Mouse (Mus musculus) midbrain, postnatal 0 days (tissue): ENCODE results near the gene Olfr1066. TPM values are rescaled to one million over a fixed set of nuclear protein-coding genes. Genes with fewer than 3 reads are reported as not detected.
"Not testable (repeated sequence)": the region's sequence is repeated elsewhere in the genome, so short reads cannot be mapped to it uniquely, and the experiment has no call there.

Experiments
- ATAC-seq: fragments of 200-750 bp; cut with Nextera tagmentation; 2 replicates; pipeline ENCODE4 v1.8.0; 2017; ENCODE audit warnings: moderate number of reproducible peaks, mild to moderate bottlenecking, moderate TSS enrichment, moderate library complexity; ENCODE audit not compliant: low FRiP score
- DNase-seq: peaks from one replicate; pipeline ENCODE4 v3.0.0-alpha.2; 2015; ENCODE audit warnings: low spot score
- H3K27ac ChIP-seq: fragments of 300-500 bp; sonication (generic); 2 replicates; pipeline ENCODE4 v1.5.1; 2014; ENCODE audit warnings: low read depth, mild to moderate bottlenecking, low read length, mixed read lengths
- H3K27me3 ChIP-seq: fragments of 300-500 bp; sonication (generic); 2 replicates; pipeline ENCODE4 v1.6.1; 2014; ENCODE audit warnings: low read length, control low read depth, mixed read lengths; ENCODE audit not compliant: insufficient read depth
- H3K36me3 ChIP-seq: fragments of 300-500 bp; sonication (generic); 2 replicates; pipeline ENCODE4 v1.6.1; 2014; ENCODE audit warnings: low read length, control low read depth, mixed read lengths; ENCODE audit not compliant: insufficient read depth
- H3K4me1 ChIP-seq: fragments of 300-500 bp; sonication (generic); 2 replicates; pipeline ENCODE4 v1.6.1; 2014; ENCODE audit warnings: mild to moderate bottlenecking, control low read depth, antibody characterized with exemption, low read length, mixed read lengths; ENCODE audit not compliant: insufficient read depth
- H3K4me2 ChIP-seq: fragments of 300-500 bp; sonication (generic); 2 replicates; pipeline ENCODE4 v1.6.1; 2014; ENCODE audit warnings: low read depth, mild to moderate bottlenecking, low read length, mixed read lengths; ENCODE audit not compliant: poor library complexity, severe bottlenecking
- H3K4me3 ChIP-seq: fragments of 300-500 bp; sonication (generic); 2 replicates; pipeline ENCODE4 v1.5.1; 2014; ENCODE audit warnings: low read depth, mild to moderate bottlenecking, low read length, moderate library complexity
- H3K9ac ChIP-seq: fragments of 300-500 bp; sonication (generic); replicated peaks from 2 replicates; pipeline ENCODE4 v1.6.1; 2014; ENCODE audit warnings: mild to moderate bottlenecking, low read length, moderate library complexity, mixed read lengths; ENCODE audit not compliant: poor library complexity, severe bottlenecking
- H3K9me3 ChIP-seq: fragments of 300-500 bp; sonication (generic); 2 replicates; pipeline ENCODE4 v1.6.1; 2016; ENCODE audit warnings: low read length, control low read depth
- CTCF ChIP-seq: IDR thresholded peaks from 2 replicates; pipeline ENCODE4 v1.5.1; 2016; ENCODE audit warnings: antibody characterized with exemption, mild to moderate bottlenecking
- WGBS: fragments of 180-500 bp; shearing (Covaris S2); extraction: QIAGEN DNeasy Blood & Tissue Kit; methylation state at CpG from one replicate; pipeline ENCODE4 v1.1.7; 2014; 5-methylcytosine and 5-hydroxymethylcytosine counted together
- polyA plus RNA-seq: library from polyadenylated mRNA; unstranded; fragments of >200 nt; fragmentation: Nextera tagmentation; extraction: Ambion mirVana; gene quantifications from 2 replicates; pipeline ENCODE4 v1.2.1, GENCODE M21; 2015
- total RNA-seq: library from RNA; depleted of rRNA; stranded (reverse); fragments of >200 nt; gene quantifications from 2 replicates; pipeline ENCODE4 v1.2.3, GENCODE M21; 2014; rRNA removed

Olfr1066 gene
- total RNA-seq (not detected in 2 replicates), polyA plus RNA-seq (not detected in 2 replicates)

GRCm38 (mm10) chr2:86456169-86456568, at the start of gene Olfr1066:
Olfr1066 (minus strand) TSS chr2:86456269.
- WGBS = 88% methylated on average over 1 of the region's 1 CpGs
- Histone ChIP-seq H3K9me3 (no peaks in the 10 kb centered on the region), H3K36me3 (no peaks in the 10 kb centered on the region), H3K4me3 (no peak within 1 kb of the TSS), H3K27me3 (no peaks in the 10 kb centered on the region), H3K9ac (no peak within 1 kb of the TSS), H3K4me1 (no peaks in the 10 kb centered on the region), H3K27ac (no peak within 1 kb of the TSS), H3K4me2 (no peak within 1 kb of the TSS)
- no peak for DNase-seq
- ATAC-seq = no peak
- no peak for TF ChIP-seq CTCF

GRCm38 (mm10) chr2:86487286-86487685, 31.2 kb upstream of the Olfr1066 start, which contains the start of gene Olfr228:
Olfr228 (minus strand) TSS chr2:86487386.
- Histone ChIP-seq H3K9ac (no peak within 1 kb of the TSS), H3K4me2 (no peak within 1 kb of the TSS), H3K4me1 (no peaks in the 10 kb centered on the region), H3K27ac (no peak within 1 kb of the TSS), H3K9me3 (no peaks in the 10 kb centered on the region), H3K27me3 (no peaks in the 10 kb centered on the region), H3K4me3 (no peak within 1 kb of the TSS), H3K36me3 (no peaks in the 10 kb centered on the region)
- ATAC-seq = no peak
- no peak for DNase-seq
- WGBS = 58% methylated on average over 1 of the region's 1 CpGs
- TF ChIP-seq CTCF = no peak

GRCm38 (mm10) chr2:86464442-86465109, 8.5 kb upstream of the Olfr1066 start:
- peak; percentile 73 for TF ChIP-seq CTCF
- H3K4me3 ChIP-seq = no peak overlapping the region
- no peak overlapping the region for H3K4me2 ChIP-seq
- ATAC-seq = no peak
- peak; percentile 28 for DNase-seq
- no peak overlapping the region for H3K9ac ChIP-seq
- H3K27ac ChIP-seq = no peak overlapping the region
- WGBS = 34% methylated on average over 10 of the region's 10 CpGs
- H3K4me1 ChIP-seq = no peaks in the 10 kb centered on the region
- no peaks in the 10 kb centered on the region for H3K27me3 ChIP-seq
- no peaks in the 10 kb centered on the region for H3K36me3 ChIP-seq
- no peaks in the 10 kb centered on the region for H3K9me3 ChIP-seq

- H3K4me3 ChIP-seq = no peak overlapping the region
- no peak for TF ChIP-seq CTCF
- no peak overlapping the region for H3K27ac ChIP-seq
- 81% methylated on average over 1 of the region's 1 CpGs for WGBS
- H3K36me3 ChIP-seq = no peaks in the 10 kb centered on the region
- H3K4me2 ChIP-seq = no peak overlapping the region
- no peaks in the 10 kb centered on the region for H3K27me3 ChIP-seq
- H3K9me3 ChIP-seq = no peaks in the 10 kb centered on the region
- DNase-seq = no peak
- ATAC-seq = no peak
- no peak overlapping the region for H3K9ac ChIP-seq
- H3K4me1 ChIP-seq = no peaks in the 10 kb centered on the region
Measured at GRCm38 (mm10) chr2:86460434-86460833, 4.4 kb upstream of the Olfr1066 start.

GRCm38 (mm10) chr2:86450491-86450890, 5.6 kb downstream of the Olfr1066 start, which contains the start of gene Olfr1065:
Olfr1065 (minus strand) TSS chr2:86450591.
- no CpG with 5 or more reads among the region's 1 CpGs for WGBS
- H3K27ac ChIP-seq, H3K4me1 ChIP-seq, H3K9ac ChIP-seq, H3K36me3 ChIP-seq, DNase-seq, H3K4me3 ChIP-seq, H3K4me2 ChIP-seq, H3K9me3 ChIP-seq, ATAC-seq, H3K27me3 ChIP-seq: not testable (repeated sequence)

- not testable (repeated sequence) for H3K27me3 ChIP-seq, H3K4me2 ChIP-seq, H3K4me1 ChIP-seq, H3K9me3 ChIP-seq, ATAC-seq, H3K27ac ChIP-seq, DNase-seq, H3K36me3 ChIP-seq, H3K9ac ChIP-seq, H3K4me3 ChIP-seq
- WGBS = 48% methylated on average over 1 of the region's 1 CpGs
Measured at GRCm38 (mm10) chr2:86442101-86442500, 14.0 kb downstream of the Olfr1066 start.

- WGBS = 90% methylated on average over 8 of the region's 8 CpGs
- H3K9ac ChIP-seq, H3K27me3 ChIP-seq, H3K27ac ChIP-seq, H3K4me2 ChIP-seq, DNase-seq, H3K36me3 ChIP-seq, ATAC-seq, H3K9me3 ChIP-seq, H3K4me1 ChIP-seq, H3K4me3 ChIP-seq: not testable (repeated sequence)
Measured at GRCm38 (mm10) chr2:86428511-86428910, 27.6 kb downstream of the Olfr1066 start.

GRCm38 (mm10) chr2:86426649-86427048, 29.4 kb downstream of the Olfr1066 start, which contains the start of gene Olfr1062:
Olfr1062 (minus strand) TSS chr2:86426749.
- not testable (repeated sequence) for ATAC-seq

More at GRCm38 (mm10) chr2:86426649-86427048, 29.4 kb downstream of the Olfr1066 start, which contains the start of gene Olfr1062:
- H3K9me3 ChIP-seq, H3K27ac ChIP-seq, H3K36me3 ChIP-seq, H3K9ac ChIP-seq, H3K27me3 ChIP-seq, H3K4me2 ChIP-seq, DNase-seq, H3K4me1 ChIP-seq, H3K4me3 ChIP-seq: not testable (repeated sequence)
